ENCODE assay signal across 8 mouse cellular contexts in genomic region chr5:92656256-92656655, GRCm38 (mm10). TPM values are rescaled to one million over a fixed set of nuclear protein-coding genes. Genes with fewer than 3 reads are reported as not detected.
DNase-seq lines count a peak whose midpoint lies in the region; ATAC-seq lines count a peak whose summit lies in the region.

No protein-coding gene starts in this region.

- peak; percentile 75 for DNase-seq in hindbrain, embryonic 11.5 days (ENCODE audit: low spot score)
- peak; percentile 51 for DNase-seq in adrenal gland, adult 2 months
- DNase-seq in embryonic facial prominence, embryonic 10.5 days (ENCODE audit: low spot score): peak; percentile 65
- DNase-seq in hindbrain, embryonic 14.5 days (ENCODE audit: low spot score): peak; percentile 80
- peak; percentile 50 to 51 for DNase-seq in left cerebral cortex, adult 8-10 months (ENCODE audit: low spot score in 2 of 2)
- DNase-seq in naive thymus-derived CD4-positive, alpha-beta T cell, adult 2 months (ENCODE audit: low read depth): peak; percentile 76
- peak; percentile 65 for DNase-seq in testis, postnatal 10 days (ENCODE audit: low spot score)

- no peak overlapping the region for H3K4me3 ChIP-seq in hindbrain, embryonic 11.5 days (ENCODE audit: low read depth, low read length)
- no peak overlapping the region for H3K4me3 ChIP-seq in hindbrain, embryonic 13.5 days
- no peak overlapping the region for H3K4me3 ChIP-seq in embryonic facial prominence, embryonic 10.5 days
- H3K4me3 ChIP-seq in hindbrain, embryonic 14.5 days (replicated peaks; ENCODE audit: low read length): no peak overlapping the region

- 23% methylated on average over 1 of the region's 1 CpGs for WGBS in hindbrain, embryonic 11.5 days
- WGBS in hindbrain, embryonic 13.5 days: 17% methylated on average over 1 of the region's 1 CpGs
- WGBS in embryonic facial prominence, embryonic 10.5 days: 11% methylated on average over 1 of the region's 1 CpGs
- WGBS in hindbrain, embryonic 14.5 days: 21% methylated on average over 1 of the region's 1 CpGs

- H3K27ac ChIP-seq in hindbrain, embryonic 11.5 days (ENCODE audit: low read depth, low read length): no peak overlapping the region
- no peak overlapping the region for H3K27ac ChIP-seq in hindbrain, embryonic 13.5 days
- no peak overlapping the region for H3K27ac ChIP-seq in embryonic facial prominence, embryonic 10.5 days (replicated peaks)
- H3K27ac ChIP-seq in hindbrain, embryonic 14.5 days: no peak overlapping the region

- H3K36me3 ChIP-seq in hindbrain, embryonic 11.5 days (ENCODE audit: control insufficient read depth, insufficient read depth, low read length): no peaks in the 10 kb centered on the region
- no peaks in the 10 kb centered on the region for H3K36me3 ChIP-seq in hindbrain, embryonic 13.5 days
- no peaks in the 10 kb centered on the region for H3K36me3 ChIP-seq in embryonic facial prominence, embryonic 10.5 days (replicated peaks)
- no peaks in the 10 kb centered on the region for H3K36me3 ChIP-seq in hindbrain, embryonic 14.5 days (replicated peaks; ENCODE audit: control insufficient read depth, insufficient read depth)

- H3K9ac ChIP-seq in hindbrain, embryonic 11.5 days (ENCODE audit: low read depth, low read length): no peak overlapping the region
- H3K9ac ChIP-seq in hindbrain, embryonic 13.5 days: no peak overlapping the region
- H3K9ac ChIP-seq in hindbrain, embryonic 14.5 days: no peak overlapping the region

- H3K9me3 ChIP-seq in hindbrain, embryonic 11.5 days (ENCODE audit: control insufficient read depth, low read length): no peaks in the 10 kb centered on the region
- H3K9me3 ChIP-seq in hindbrain, embryonic 13.5 days: no peaks in the 10 kb centered on the region
- H3K9me3 ChIP-seq in embryonic facial prominence, embryonic 10.5 days: no peaks in the 10 kb centered on the region
- no peaks in the 10 kb centered on the region for H3K9me3 ChIP-seq in hindbrain, embryonic 14.5 days (ENCODE audit: control insufficient read depth, low read length)

- H3K4me1 ChIP-seq in hindbrain, embryonic 11.5 days (replicated peaks; ENCODE audit: control insufficient read depth, insufficient read depth, low read length): no peaks in the 10 kb centered on the region
- no peaks in the 10 kb centered on the region for H3K4me1 ChIP-seq in hindbrain, embryonic 13.5 days (replicated peaks)
- H3K4me1 ChIP-seq in embryonic facial prominence, embryonic 10.5 days: no peaks in the 10 kb centered on the region
- H3K4me1 ChIP-seq in hindbrain, embryonic 14.5 days (replicated peaks; ENCODE audit: control insufficient read depth, insufficient read depth, low read length): no peaks in the 10 kb centered on the region

- no peak for ATAC-seq in hindbrain, embryonic 11.5 days (ENCODE audit: low FRiP score)
- ATAC-seq in hindbrain, embryonic 13.5 days (ENCODE audit: low FRiP score): no peak
- peak; percentile 53; the same call in 1 of the 2 replicates for ATAC-seq in hindbrain, embryonic 14.5 days (ENCODE audit: low FRiP score)

- H3K27me3 ChIP-seq in hindbrain, embryonic 11.5 days (ENCODE audit: control insufficient read depth, insufficient read depth, low read length): no peaks in the 10 kb centered on the region
- no peaks in the 10 kb centered on the region for H3K27me3 ChIP-seq in hindbrain, embryonic 13.5 days
- no peaks in the 10 kb centered on the region for H3K27me3 ChIP-seq in embryonic facial prominence, embryonic 10.5 days (replicated peaks; ENCODE audit: low read depth, poor library complexity, severe bottlenecking)
- H3K27me3 ChIP-seq in hindbrain, embryonic 14.5 days (ENCODE audit: control insufficient read depth, insufficient read depth, low read length): no peaks in the 10 kb centered on the region

- H3K4me2 ChIP-seq in hindbrain, embryonic 11.5 days (replicated peaks; ENCODE audit: low read depth, low read length): no peak overlapping the region
- no peak overlapping the region for H3K4me2 ChIP-seq in hindbrain, embryonic 13.5 days
- no peak overlapping the region for H3K4me2 ChIP-seq in hindbrain, embryonic 14.5 days (replicated peaks)

RNA-seq across cellular contexts. Expression of gene Ccdc158, which starts 18.8 kb away (rescaled TPM):
- polyA plus RNA-seq in hindbrain, embryonic 11.5 days (2014; fragmentation: Nextera tagmentation; extraction: Ambion mirVana): 0.89 and 1.1 TPM in 2 replicates
- 0.43 and 0.44 TPM in 2 replicates for polyA plus RNA-seq in hindbrain, embryonic 13.5 days (2015; fragmentation: Nextera tagmentation; extraction: Ambion mirVana)
- under 1 TPM; 0.26 to 0.31 TPM for total RNA-seq in adrenal gland, adult 2 months (2021)
- polyA plus RNA-seq in adrenal gland, adult 2 months (2012; rRNA removed): 0.04 and 0.11 TPM in 2 replicates
- 0.54 and 0.92 TPM in 2 replicates for polyA plus RNA-seq in embryonic facial prominence, embryonic 10.5 days (2016; fragmentation: Nextera tagmentation; extraction: Ambion mirVana)
- polyA plus RNA-seq in hindbrain, embryonic 14.5 days (2014; fragmentation: Nextera tagmentation; extraction: Ambion mirVana): 0.78 and 1.0 TPM in 2 replicates
- under 1 TPM; 0.19 to 0.65 (median 0.35) TPM for total RNA-seq in left cerebral cortex, adult 8-10 months (2022)

RNA-seq across cellular contexts. Expression of gene Shroom3, which starts 27.0 kb away (rescaled TPM):
- polyA plus RNA-seq in hindbrain, embryonic 11.5 days (2014; fragmentation: Nextera tagmentation; extraction: Ambion mirVana): 4.8 and 6.6 TPM in 2 replicates
- polyA plus RNA-seq in hindbrain, embryonic 13.5 days (2015; fragmentation: Nextera tagmentation; extraction: Ambion mirVana): 2.0 and 2.1 TPM in 2 replicates
- 1 to 10 TPM; 6.4 to 7.8 TPM for total RNA-seq in adrenal gland, adult 2 months (2021)
- polyA plus RNA-seq in adrenal gland, adult 2 months (2012; rRNA removed): 3.8 and 5.1 TPM in 2 replicates
- 4.5 and 4.8 TPM in 2 replicates for polyA plus RNA-seq in embryonic facial prominence, embryonic 10.5 days (2016; fragmentation: Nextera tagmentation; extraction: Ambion mirVana)
- 2.3 and 2.6 TPM in 2 replicates for polyA plus RNA-seq in hindbrain, embryonic 14.5 days (2014; fragmentation: Nextera tagmentation; extraction: Ambion mirVana)
- 1 to 10 TPM; 3.4 to 5.6 (median 3.6) TPM for total RNA-seq in left cerebral cortex, adult 8-10 months (2022)

RNA-seq across cellular contexts. Expression of gene Stbd1, which starts 53.4 kb away (rescaled TPM):
- 8.3 and 8.7 TPM in 2 replicates for polyA plus RNA-seq in hindbrain, embryonic 11.5 days (2014; fragmentation: Nextera tagmentation; extraction: Ambion mirVana)
- 7.6 and 8.9 TPM in 2 replicates for polyA plus RNA-seq in hindbrain, embryonic 13.5 days (2015; fragmentation: Nextera tagmentation; extraction: Ambion mirVana)
- 1 to 10 TPM; 5.0 to 5.6 TPM for total RNA-seq in adrenal gland, adult 2 months (2021)
- 2.4 TPM in 2 replicates for polyA plus RNA-seq in adrenal gland, adult 2 months (2012; rRNA removed)
- 6.3 and 7.7 TPM in 2 replicates for polyA plus RNA-seq in embryonic facial prominence, embryonic 10.5 days (2016; fragmentation: Nextera tagmentation; extraction: Ambion mirVana)
- polyA plus RNA-seq in hindbrain, embryonic 14.5 days (2014; fragmentation: Nextera tagmentation; extraction: Ambion mirVana): 10.3 and 11.7 TPM in 2 replicates
- 1 to 10 TPM in 2 of 4 experiments, under 1 TPM in 2; 0.78 to 1.3 (median 1.0) TPM for total RNA-seq in left cerebral cortex, adult 8-10 months (2022)
